Mouse (Mus musculus): ENCODE measurements around the gene Dok4. TPM values are rescaled to one million over a fixed set of nuclear protein-coding genes. Genes with fewer than 3 reads are reported as not detected.
"Not testable (repeated sequence)": the region's sequence is repeated elsewhere in the genome, so short reads cannot be mapped to it uniquely, and the experiment has no call there.

Dok4 gene
- total RNA-seq, 1 experiment from 2014 or later: 19.7 TPM

GRCm38 (mm10) chr8:94880742-94881141 lies 4.6 kb upstream of the Dok4 start:
- DNase-seq: no peak

- no peak for DNase-seq
These were observed 690 bp upstream of the Dok4 start for GRCm38 (mm10) chr8:94876820-94877219.

GRCm38 (mm10) chr8:94875871-94876150 lies 319 bp downstream of the Dok4 start:
- DNase-seq: no peak

- DNase-seq: peak; percentile 37
These were observed 847 bp downstream of the Dok4 start for GRCm38 (mm10) chr8:94875096-94875870.

- DNase-seq: peak; percentile 85
These were observed 1.8 kb downstream of the Dok4 start for GRCm38 (mm10) chr8:94874358-94874757.

GRCm38 (mm10) chr8:94872576-94872975 lies 3.6 kb downstream of the Dok4 start:
- no peak for DNase-seq

GRCm38 (mm10) chr8:94872156-94872555 lies 4.0 kb downstream of the Dok4 start:
- DNase-seq: no peak

GRCm38 (mm10) chr8:94871108-94871894 lies 4.8 kb downstream of the Dok4 start:
- peak; percentile 73 for DNase-seq

- peak; percentile 40 for DNase-seq
These were observed 5.5 kb downstream of the Dok4 start for GRCm38 (mm10) chr8:94870474-94871107.

GRCm38 (mm10) chr8:94870003-94870402 lies 6.1 kb downstream of the Dok4 start:
- no peak for DNase-seq

- DNase-seq: no peak
These were observed 7.0 kb downstream of the Dok4 start for GRCm38 (mm10) chr8:94869146-94869545.

GRCm38 (mm10) chr8:94866921-94867320 lies 9.2 kb downstream of the Dok4 start:
- DNase-seq: no peak

- peak; percentile 80 for DNase-seq
These were observed 10.8 kb downstream of the Dok4 start for GRCm38 (mm10) chr8:94865292-94865691.

- peak; percentile 42 for DNase-seq
These were observed 12.0 kb downstream of the Dok4 start for GRCm38 (mm10) chr8:94863897-94864673.

- DNase-seq: no peak
These were observed 13.5 kb downstream of the Dok4 start for GRCm38 (mm10) chr8:94862487-94863220.

GRCm38 (mm10) chr8:94861352-94861910 lies 14.7 kb downstream of the Dok4 start:
- DNase-seq: peak; percentile 86

GRCm38 (mm10) chr8:94857346-94858173 lies 18.6 kb downstream of the Dok4 start, which contains the start of gene Polr2c:
Gene Polr2c (plus strand): TSS chr8:94857450.
- peak; percentile 94 for DNase-seq

GRCm38 (mm10) chr8:94857011-94857345 lies 19.2 kb downstream of the Dok4 start:
- DNase-seq: no peak

- not testable (repeated sequence) for DNase-seq
These were observed 21.4 kb downstream of the Dok4 start for GRCm38 (mm10) chr8:94854761-94855160.

- no peak for DNase-seq
These were observed 26.1 kb downstream of the Dok4 start for GRCm38 (mm10) chr8:94850049-94850448.
